Mouse (Mus musculus) WW6 (cell line): ENCODE results near the gene Gm11733.

Experiments
- DNase-seq: peaks from one replicate; pipeline ENCODE4 v3.0.0-alpha.2; 2013; ENCODE audit warnings: low read depth, low spot score

Gm11733 gene

DNA sequence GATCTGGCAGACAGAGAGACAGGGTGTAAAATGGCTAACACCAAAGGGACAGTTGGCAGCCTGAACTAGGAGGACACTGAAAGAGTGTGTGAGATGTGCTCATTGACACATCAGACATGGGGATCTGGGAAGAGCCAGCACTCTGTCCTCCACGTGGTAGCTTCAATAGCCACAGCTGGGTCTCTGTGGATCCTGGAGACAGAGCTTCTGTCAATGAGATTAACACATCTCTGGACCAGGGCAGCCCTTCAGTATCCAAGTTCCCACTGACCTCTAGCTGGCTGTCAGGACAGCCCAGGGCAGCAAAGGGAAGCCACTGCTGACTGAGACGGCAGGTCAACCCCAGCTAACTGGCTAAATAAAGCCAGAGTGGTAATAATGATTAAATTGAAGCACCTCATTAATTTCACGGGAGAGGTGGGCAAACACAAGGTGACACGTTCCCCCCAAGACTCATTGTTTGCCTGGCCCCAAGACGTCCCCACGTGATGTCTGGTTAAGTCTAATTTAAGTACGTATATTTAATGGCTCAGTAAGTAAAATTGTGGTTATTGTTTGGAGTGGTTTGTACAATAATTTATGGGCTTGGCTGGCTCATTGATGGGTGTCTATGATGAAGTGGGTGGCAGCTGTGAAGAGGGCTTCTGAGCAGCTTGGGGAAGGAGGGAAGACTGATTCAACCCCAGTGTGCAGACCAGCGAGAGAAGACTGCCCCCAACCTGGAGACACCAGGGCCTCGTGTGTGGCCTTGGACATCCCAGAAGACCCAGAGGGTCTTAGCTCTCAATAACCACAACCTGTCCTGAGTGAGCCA lies 51.5 kb downstream of the Gm11733 start:
- no peak for DNase-seq

DNA sequence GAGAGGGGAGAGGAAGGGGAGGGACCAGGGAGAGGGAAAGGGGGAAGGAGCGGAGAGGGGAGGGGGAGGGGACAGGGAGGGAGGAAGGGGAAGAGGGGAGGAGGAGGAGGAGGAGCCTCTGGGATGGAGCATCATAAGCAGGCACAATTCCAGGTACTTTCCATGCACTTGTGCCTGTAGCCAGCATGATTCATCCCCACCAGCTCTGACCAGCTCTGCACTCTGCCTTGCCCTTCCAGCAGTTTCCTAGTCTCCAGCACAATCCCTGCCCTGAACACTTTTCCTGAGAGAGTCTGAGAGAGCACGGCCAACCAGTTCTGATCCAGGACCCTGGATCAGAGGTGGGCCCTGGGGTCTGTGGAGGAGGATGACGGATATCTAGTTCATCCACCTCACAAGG lies 52.4 kb downstream of the Gm11733 start:
- DNase-seq = no peak
